Mouse (Mus musculus): ENCODE results near the gene Prss33. TPM values are rescaled to one million over a fixed set of nuclear protein-coding genes. Genes with fewer than 3 reads are reported as not detected.
"Not testable (repeated sequence)": the region's sequence is repeated elsewhere in the genome, so short reads cannot be mapped to it uniquely, and the experiment has no call there.

Prss33 gene
- polyA plus RNA-seq (2012; rRNA removed), result 0.25 TPM in 1 of 2 replicates, not detected in the other

DNA sequence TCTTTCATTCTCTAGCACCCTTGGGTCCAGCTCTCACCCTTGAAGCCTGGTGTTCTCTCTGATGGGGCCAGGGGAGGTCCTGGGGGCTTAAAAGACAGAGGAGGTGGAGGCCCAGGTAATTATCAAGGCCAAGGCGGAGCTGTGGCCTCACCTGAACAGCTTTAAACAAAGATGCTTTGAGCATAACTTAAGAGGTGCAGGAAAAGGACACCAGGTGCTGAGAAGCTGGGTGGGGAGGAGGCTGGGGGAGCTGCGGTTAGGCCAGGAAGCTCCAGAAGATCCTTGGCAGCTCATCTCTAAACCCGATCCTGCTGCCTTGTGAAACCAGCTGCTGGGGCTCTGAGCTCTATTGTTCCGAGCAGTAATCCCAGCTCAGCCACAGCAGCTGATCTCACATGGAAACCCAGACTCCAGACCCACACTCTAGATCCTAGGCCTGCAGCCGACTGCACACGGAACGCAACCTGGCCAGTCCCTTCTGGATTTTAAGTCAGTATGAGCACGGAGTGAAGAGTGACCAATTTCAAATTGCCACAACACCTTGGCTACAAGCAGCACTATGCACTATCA, at the start of gene Prss33:
Gene Prss33 (minus strand): TSS at position 51 of the 570 bp plus-strand sequence.
- no peaks in the 10 kb centered on the region for H3K4me1 ChIP-seq (ENCODE audit: control insufficient read depth, insufficient read depth, low read length)
- H3K27me3 ChIP-seq (ENCODE audit: control insufficient read depth, insufficient read depth, low read length), result no peaks in the 10 kb centered on the region
- H3K27ac ChIP-seq (ENCODE audit: insufficient read depth, low read length), result no peak within 1 kb of the TSS
- no peak for TF ChIP-seq POLR2A (IDR thresholded peaks at IDR 0.05; ENCODE audit: borderline replicate concordance, insufficient read depth, low read length)
- TF ChIP-seq CTCF (IDR thresholded peaks at IDR 0.05; ENCODE audit: borderline replicate concordance, insufficient read depth, low read depth, low read length), result no peak
- WGBS, result 77% methylated on average over 8 of the region's 8 CpGs
- no peak within 1 kb of the TSS for H3K4me3 ChIP-seq (replicated peaks; ENCODE audit: insufficient read depth, low read depth, low read length)
- no peak for DNase-seq

GRCm38 (mm10) chr17:23880576-23880975, 44.7 kb upstream of the Prss33 start, which contains the start of the genes Dcpp1 and Dcpp2:
Gene Dcpp1, plus strand, starts transcription at chr17:23880876.
Gene Dcpp2, plus strand, starts transcription at chr17:23880880.
- H3K4me1 ChIP-seq (ENCODE audit: control insufficient read depth, insufficient read depth, low read length), result not testable (repeated sequence)

GRCm38 (mm10) chr17:23877166-23877565, 41.3 kb upstream of the Prss33 start:
- Histone ChIP-seq H3K4me3 (replicated peaks; ENCODE audit: insufficient read depth, low read depth, low read length) (no peak overlapping the region), H3K27ac (ENCODE audit: insufficient read depth, low read length) (no peak overlapping the region), H3K27me3 (ENCODE audit: control insufficient read depth, insufficient read depth, low read length) (no peaks in the 10 kb centered on the region), H3K4me1 (ENCODE audit: control insufficient read depth, insufficient read depth, low read length) (no peaks in the 10 kb centered on the region)
- WGBS, result 59% methylated on average over 2 of the region's 2 CpGs
- DNase-seq, result no peak
- TF ChIP-seq CTCF (IDR thresholded peaks at IDR 0.05; ENCODE audit: borderline replicate concordance, insufficient read depth, low read depth, low read length) (no peak), POLR2A (IDR thresholded peaks at IDR 0.05; ENCODE audit: borderline replicate concordance, insufficient read depth, low read length) (no peak)

More at GRCm38 (mm10) chr17:23880576-23880975, 44.7 kb upstream of the Prss33 start, which contains the start of the genes Dcpp1 and Dcpp2:
- H3K4me3 ChIP-seq (replicated peaks; ENCODE audit: insufficient read depth, low read depth, low read length); H3K27me3 ChIP-seq (ENCODE audit: control insufficient read depth, insufficient read depth, low read length); H3K27ac ChIP-seq (ENCODE audit: insufficient read depth, low read length); DNase-seq: not testable (repeated sequence)
- 36% methylated on average over 4 of the region's 4 CpGs for WGBS

DNA sequence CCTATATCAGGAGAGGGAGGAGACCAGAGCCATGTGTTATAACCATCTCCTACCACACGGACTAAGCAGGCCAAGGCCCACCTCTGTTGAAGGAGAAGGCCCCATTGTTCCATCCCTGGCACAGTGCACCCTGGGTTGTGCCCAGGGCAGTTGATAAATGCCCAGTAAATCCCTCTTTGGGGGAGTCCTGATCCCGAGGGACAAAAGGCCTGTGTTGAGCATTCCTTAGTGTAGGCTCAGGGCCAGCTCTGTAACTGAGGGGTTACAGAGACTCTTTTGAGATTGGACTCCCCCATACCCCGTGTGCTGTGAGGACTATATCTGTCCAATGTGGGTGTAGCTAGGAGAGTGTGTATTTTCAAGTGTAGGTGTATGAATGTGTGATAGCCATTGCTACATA, 40.9 kb upstream of the Prss33 start:
- TF ChIP-seq CTCF (IDR thresholded peaks at IDR 0.05; ENCODE audit: borderline replicate concordance, insufficient read depth, low read depth, low read length) (no peak), POLR2A (IDR thresholded peaks at IDR 0.05; ENCODE audit: borderline replicate concordance, insufficient read depth, low read length) (no peak)
- WGBS, result 29% methylated on average over 3 of the region's 3 CpGs
- Histone ChIP-seq H3K27ac (ENCODE audit: insufficient read depth, low read length) (no peak overlapping the region; the same call in 1 of the 2 replicates), H3K27me3 (ENCODE audit: control insufficient read depth, insufficient read depth, low read length) (no peaks in the 10 kb centered on the region), H3K4me3 (replicated peaks; ENCODE audit: insufficient read depth, low read depth, low read length) (no peak overlapping the region), H3K4me1 (ENCODE audit: control insufficient read depth, insufficient read depth, low read length) (no peaks in the 10 kb centered on the region)
- peak in 1 of 2 experiments; percentile 10 for DNase-seq

- H3K27me3 ChIP-seq (ENCODE audit: control insufficient read depth, insufficient read depth, low read length), result no peaks in the 10 kb centered on the region
- no peak overlapping the region for H3K27ac ChIP-seq (ENCODE audit: insufficient read depth, low read length)
- peak; percentile 78 for TF ChIP-seq CTCF (IDR thresholded peaks at IDR 0.05; ENCODE audit: borderline replicate concordance, insufficient read depth, low read depth, low read length)
- no peak for TF ChIP-seq POLR2A (IDR thresholded peaks at IDR 0.05; ENCODE audit: borderline replicate concordance, insufficient read depth, low read length)
- no peaks in the 10 kb centered on the region for H3K4me1 ChIP-seq (ENCODE audit: control insufficient read depth, insufficient read depth, low read length)
- no peak overlapping the region for H3K4me3 ChIP-seq (replicated peaks; ENCODE audit: insufficient read depth, low read depth, low read length)
- peak; percentile 37 to 55 for DNase-seq
- WGBS, result 27% methylated on average over 8 of the region's 8 CpGs
Measured at GRCm38 (mm10) chr17:23873884-23874856, 38.3 kb upstream of the Prss33 start.

GRCm38 (mm10) chr17:23868513-23868912, 32.7 kb upstream of the Prss33 start:
- TF ChIP-seq CTCF (IDR thresholded peaks at IDR 0.05; ENCODE audit: borderline replicate concordance, insufficient read depth, low read depth, low read length), result no peak
- no peak for TF ChIP-seq POLR2A (IDR thresholded peaks at IDR 0.05; ENCODE audit: borderline replicate concordance, insufficient read depth, low read length)
- DNase-seq, result no peak
- H3K27me3 ChIP-seq (ENCODE audit: control insufficient read depth, insufficient read depth, low read length), result no peaks in the 10 kb centered on the region
- WGBS, result 90% methylated on average over 11 of the region's 11 CpGs
- no peak overlapping the region for H3K27ac ChIP-seq (ENCODE audit: insufficient read depth, low read length)
- H3K4me3 ChIP-seq (replicated peaks; ENCODE audit: insufficient read depth, low read depth, low read length), result no peak overlapping the region
- H3K4me1 ChIP-seq (ENCODE audit: control insufficient read depth, insufficient read depth, low read length), result no peaks in the 10 kb centered on the region

DNA sequence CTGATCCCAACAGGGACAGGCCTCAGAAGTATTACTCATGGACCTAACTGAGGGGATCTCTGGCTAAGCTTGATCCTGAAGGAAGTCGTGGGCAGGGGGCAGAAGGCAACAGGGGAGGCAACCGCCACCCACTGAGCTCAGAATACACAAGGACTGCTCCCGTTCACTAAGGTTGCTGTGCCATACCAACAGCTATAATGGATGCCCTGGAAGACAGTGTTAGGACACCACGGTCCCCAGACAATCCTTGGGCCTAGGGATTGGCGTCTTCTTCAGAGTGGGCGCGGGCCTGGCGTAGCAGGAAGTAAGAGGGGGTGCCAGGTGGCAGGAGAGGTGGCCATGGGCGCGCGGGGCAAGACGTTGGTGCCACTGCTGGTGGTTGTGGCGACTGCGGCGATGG, 31.9 kb upstream of the Prss33 start, which contains the start of gene Prss21:
Gene Prss21 (plus strand): TSS at position 301 of the 400 bp plus-strand sequence.
- H3K27ac ChIP-seq (ENCODE audit: insufficient read depth, low read length), result no peak within 1 kb of the TSS
- DNase-seq, result no peak
- TF ChIP-seq CTCF (IDR thresholded peaks at IDR 0.05; ENCODE audit: borderline replicate concordance, insufficient read depth, low read depth, low read length), result no peak
- no peak for TF ChIP-seq POLR2A (IDR thresholded peaks at IDR 0.05; ENCODE audit: borderline replicate concordance, insufficient read depth, low read length)
- no peaks in the 10 kb centered on the region for H3K4me1 ChIP-seq (ENCODE audit: control insufficient read depth, insufficient read depth, low read length)
- H3K27me3 ChIP-seq (ENCODE audit: control insufficient read depth, insufficient read depth, low read length), result no peaks in the 10 kb centered on the region
- no peak within 1 kb of the TSS for H3K4me3 ChIP-seq (replicated peaks; ENCODE audit: insufficient read depth, low read depth, low read length)
- WGBS, result 83% methylated on average over 15 of the region's 15 CpGs
